Comparison of ENCODE assay signal across 15 mouse cellular contexts in genomic region chr2:156467538-156467937, GRCm38 (mm10).
"Had no signal": no experiment of that assay in that cellular context is flagged by ENCODE, and none has a peak within 500 bp of the region (broad histone marks: within the 10 kb centered on the region; RNA-seq: fewer than 3 reads in every experiment).

No protein-coding gene starts in this region.

- H3K27ac ChIP-seq: limb, embryonic 12.5 days; liver, embryonic 13.5 days; lung, embryonic 15.5 days; macrophage; midbrain, embryonic 15.5 days; neural tube, embryonic 12.5 days; stomach, postnatal 0 days had no signal

- H3K36me3 ChIP-seq: limb, embryonic 12.5 days; liver, embryonic 13.5 days; lung, embryonic 15.5 days; midbrain, embryonic 15.5 days; neural tube, embryonic 12.5 days had no signal

- H3K9me3 ChIP-seq: limb, embryonic 12.5 days; liver, embryonic 13.5 days; lung, embryonic 15.5 days; midbrain, embryonic 15.5 days; neural tube, embryonic 12.5 days had no signal

- ATAC-seq: liver, postnatal 0 days; midbrain, embryonic 15.5 days had no signal

- H3K9ac ChIP-seq: limb, embryonic 12.5 days; liver, embryonic 13.5 days; liver, postnatal 0 days; lung, embryonic 15.5 days; midbrain, embryonic 15.5 days; neural tube, embryonic 12.5 days had no signal

- DNase-seq: kidney, postnatal 25 days; layer of hippocampus, adult 9-11 months; liver; liver, embryonic 13.5 days; liver, postnatal 0 days; lung, postnatal 14 days; thymus, postnatal 4 days had no signal

- H3K4me2 ChIP-seq: limb, embryonic 12.5 days; liver, embryonic 13.5 days; lung, embryonic 15.5 days; midbrain, embryonic 11.5 days; midbrain, embryonic 15.5 days; neural tube, embryonic 12.5 days had no signal

- H3K4me3 ChIP-seq: limb, embryonic 12.5 days; liver, embryonic 13.5 days; lung, embryonic 15.5 days; megakaryocyte, embryonic 14.5 days; midbrain, embryonic 15.5 days; neural tube, embryonic 12.5 days had no signal

- H3K27me3 ChIP-seq: limb, embryonic 12.5 days; lung, embryonic 15.5 days; midbrain, embryonic 15.5 days; neural tube, embryonic 12.5 days had no signal
